Mouse (Mus musculus) CH12.LX (cell line): ENCODE measurements at regions not wholly inside any gene's neighbourhood (a gene's known extent, or its start where the extent isn't known, plus 50 kb on each side); places are given as distances from the start of the nearest gene placed in this dataset.

Experiments used
- DNase-seq: peaks from one replicate; pipeline ENCODE4 v3.0.0-alpha.2; 2013; ENCODE audit errors: extremely low read depth
- H3K27ac ChIP-seq: 2 replicates; pipeline ENCODE4 v1.5.1; 2012; ENCODE audit warnings: low read depth, mild to moderate bottlenecking, control low read depth, moderate library complexity; ENCODE audit not compliant: insufficient read depth
- H3K27me3 ChIP-seq: replicated peaks from 2 replicates; pipeline ENCODE3; 2012; ENCODE audit warnings: inconsistent platforms
- H3K36me3 ChIP-seq, 2 experiments: replicated peaks in 1 of 2; 2 replicates each; pipeline versions ENCODE3 to v1.6.1; 2012; ENCODE audit warnings: inconsistent platforms in 1 of 2, low read length in 1 of 2, mild to moderate bottlenecking in 1 of 2, mixed read lengths in 1 of 2, moderate library complexity in 1 of 2; ENCODE audit not compliant: control insufficient read depth in 1 of 2, insufficient read depth in 1 of 2
- H3K4me1 ChIP-seq, 2 experiments: 2 replicates each; pipeline ENCODE4 v1.6.1; 2012; ENCODE audit warnings: inconsistent platforms in 1 of 2, moderate library complexity in 1 of 2; ENCODE audit not compliant: insufficient read depth in 2 of 2, control insufficient read depth in 1 of 2
- H3K4me2 ChIP-seq: 2 replicates; pipeline ENCODE4 v1.6.1; 2012; ENCODE audit warnings: low read depth, mild to moderate bottlenecking, control low read depth; ENCODE audit not compliant: poor library complexity, insufficient read depth, severe bottlenecking
- H3K4me3 ChIP-seq, 3 experiments: fragments of 150-350 bp in 1 of 3; sonication (generic) in 1 of 3; replicated peaks in 1 of 3; 2 replicates each; pipeline versions ENCODE3 to v1.5.1; 2011 to 2012; ENCODE audit warnings: low read depth in 2 of 3, low read length in 2 of 3, mild to moderate bottlenecking in 2 of 3, moderate library complexity in 2 of 3, control low read depth in 1 of 3, improper control_type of control experiment in 1 of 3, inconsistent platforms in 1 of 3, mixed read lengths in 1 of 3; ENCODE audit not compliant: poor library complexity in 1 of 3
- H3K79me2 ChIP-seq: replicated peaks from 2 replicates; pipeline ENCODE4 v1.6.1; 2012; ENCODE audit warnings: mild to moderate bottlenecking, moderate library complexity; ENCODE audit not compliant: control insufficient read depth, poor library complexity, insufficient read depth, severe bottlenecking; ENCODE audit errors: extremely low read depth
- H3K9ac ChIP-seq: 2 replicates; pipeline ENCODE4 v1.6.1; 2012; ENCODE audit warnings: low read depth, mild to moderate bottlenecking, control low read depth, moderate library complexity; ENCODE audit not compliant: insufficient read depth
- H3K9me3 ChIP-seq: replicated peaks from 2 replicates; pipeline ENCODE3; 2012; ENCODE audit warnings: low read length, inconsistent platforms, mixed read lengths
- BHLHE40 ChIP-seq: IDR thresholded peaks from 2 replicates; pipeline ENCODE4 v1.6.1; 2011; ENCODE audit warnings: mild to moderate bottlenecking, low read depth, low read length, improper control_type of control experiment
- CHD2 ChIP-seq: IDR thresholded peaks from 2 replicates; pipeline ENCODE4 v1.6.1; 2011; ENCODE audit warnings: low read length, improper control_type of control experiment
- EP300 ChIP-seq: IDR thresholded peaks from 2 replicates; pipeline ENCODE4 v1.6.1; 2011; ENCODE audit warnings: low read length, improper control_type of control experiment
- HCFC1 ChIP-seq: IDR thresholded peaks from 2 replicates; pipeline ENCODE4 v1.6.1; 2012; ENCODE audit warnings: low read depth, mild to moderate bottlenecking, inconsistent platforms, low read length, improper control_type of control experiment
- JUND ChIP-seq: conservative IDR thresholded peaks from 2 replicates; pipeline ENCODE4 v1.6.1; 2011; ENCODE audit warnings: low read depth, low read length, improper control_type of control experiment
- MAX ChIP-seq: IDR thresholded peaks from 2 replicates; pipeline ENCODE4 v1.6.1; 2011; ENCODE audit warnings: low read length, improper control_type of control experiment
- MAZ ChIP-seq: IDR thresholded peaks from 2 replicates; pipeline ENCODE4 v1.6.1; 2012; ENCODE audit warnings: low read depth, mild to moderate bottlenecking, inconsistent platforms, low read length, improper control_type of control experiment, moderate library complexity
- MEF2A ChIP-seq: IDR thresholded peaks from 2 replicates; pipeline ENCODE4 v1.6.1; 2014; ENCODE audit warnings: low read depth, mild to moderate bottlenecking, inconsistent platforms, low read length, improper control_type of control experiment, borderline replicate concordance
- MXI1 ChIP-seq: IDR thresholded peaks from 2 replicates; pipeline ENCODE4 v1.6.1; 2011; ENCODE audit warnings: mild to moderate bottlenecking, low read depth, low read length, improper control_type of control experiment
- MYC ChIP-seq: IDR thresholded peaks from 2 replicates; pipeline ENCODE4 v1.6.1; 2011; ENCODE audit warnings: low read depth, mild to moderate bottlenecking, improper control_type of control experiment, low read length
- NELFE ChIP-seq: IDR thresholded peaks from 2 replicates; pipeline ENCODE4 v1.6.1; 2011; ENCODE audit warnings: low read depth, low read length, improper control_type of control experiment
- SMC3 ChIP-seq: IDR thresholded peaks from 2 replicates; pipeline ENCODE4 v1.6.1; 2011; ENCODE audit warnings: low read depth, low read length, improper control_type of control experiment
- UBTF ChIP-seq: IDR thresholded peaks from 2 replicates; pipeline ENCODE4 v1.6.1; 2012; ENCODE audit warnings: low read depth, mild to moderate bottlenecking, inconsistent platforms, low read length, improper control_type of control experiment, moderate library complexity
- USF2 ChIP-seq: conservative IDR thresholded peaks from 2 replicates; pipeline ENCODE4 v1.6.1; 2011; ENCODE audit warnings: low read depth, low read length, improper control_type of control experiment
- ZC3H11A ChIP-seq: IDR thresholded peaks from 2 replicates; pipeline ENCODE4 v1.6.1; 2012; ENCODE audit warnings: low read depth, mild to moderate bottlenecking, inconsistent platforms, low read length, improper control_type of control experiment
- ZKSCAN1 ChIP-seq: IDR thresholded peaks from 2 replicates; pipeline ENCODE4 v1.6.1; 2012; ENCODE audit warnings: low read depth, inconsistent platforms, low read length, improper control_type of control experiment, borderline replicate concordance
- ZMIZ1 ChIP-seq: IDR thresholded peaks from 2 replicates; pipeline ENCODE4 v1.6.1; 2012; ENCODE audit warnings: low read depth, mild to moderate bottlenecking, inconsistent platforms, low read length, improper control_type of control experiment
- ZNF384 ChIP-seq: IDR thresholded peaks from 2 replicates; pipeline ENCODE4 v1.6.1; 2012; ENCODE audit warnings: low read depth, low read length, improper control_type of control experiment, inconsistent platforms
- dilution Hi-C: fragments of 300-500 bp; cut with MboI; formaldehyde crosslinking; loops from 2 replicates; pipeline ENCODE4 v1.14.3; 2020; ENCODE audit warnings: low sequenced_read_pairs; ENCODE audit not compliant: extremely low pct_unique_long_range_greater_than_20kb, extremely low pct_ligation_motif_present
- in situ Hi-C: fragments of 300-500 bp; cut with MboI; formaldehyde crosslinking; loops from 3 replicates; pipeline ENCODE4 v1.14.3; 2019; ENCODE audit warnings: low sequenced_read_pairs, low pct_ligation_motif_present, low pct_unique_long_range_greater_than_20kb, mixed read lengths

- no peaks in the 10 kb centered on the region for H3K4me1 ChIP-seq
- H3K4me2 ChIP-seq, result no peak overlapping the region
- H3K79me2 ChIP-seq, result no peaks in the 10 kb centered on the region
- peaks cover 50% of the 10 kb centered on the region for H3K9me3 ChIP-seq
- no peak for DNase-seq
- dilution Hi-C loops (no loop called here), in situ Hi-C loops (no loop called here)
- no peak overlapping the region for H3K9ac ChIP-seq
- H3K27me3 ChIP-seq, result no peaks in the 10 kb centered on the region
- TF ChIP-seq ZMIZ1 (no peak), HCFC1 (no peak)
- TF ChIP-seq, all 38 proteins: peak for 0
- H3K4me3 ChIP-seq, result no peak overlapping the region
- H3K36me3 ChIP-seq, result no peaks in the 10 kb centered on the region
- no peak overlapping the region for H3K27ac ChIP-seq
These were observed 117.5 kb upstream of the Arpp21 start for GRCm38 (mm10) chr9:112353196-112353595.

- TF ChIP-seq JUND (no peak), HCFC1 (no peak), UBTF (no peak), MYC (no peak), USF2 (no peak), MAZ (no peak), ZC3H11A (no peak), ZMIZ1 (no peak), MEF2A (no peak), NELFE (no peak), ZNF384 (no peak), MXI1 (no peak)
- no peak for DNase-seq
- in situ Hi-C loops, result no loop called here
These were observed 113.2 kb upstream of the Arpp21 start for GRCm38 (mm10) chr9:112348942-112349341.

GRCm38 (mm10) chr9:112344792-112345191 lies 109.1 kb upstream of the Arpp21 start:
- DNase-seq, result no peak
- no peaks in the 10 kb centered on the region for H3K4me1 ChIP-seq
- H3K4me2 ChIP-seq, result no peak overlapping the region
- dilution Hi-C loops (no loop called here), in situ Hi-C loops (no loop called here)
- H3K9me3 ChIP-seq, result peaks cover 60% of the 10 kb centered on the region
- H3K79me2 ChIP-seq, result no peaks in the 10 kb centered on the region
- no peak overlapping the region for H3K4me3 ChIP-seq
- no peak for TF ChIP-seq MAX
- TF ChIP-seq CHD2, result no peak
- no peak for TF ChIP-seq EP300
- no peak for TF ChIP-seq BHLHE40
- no peak for TF ChIP-seq JUND
- no peak for TF ChIP-seq USF2
- TF ChIP-seq SMC3, result no peak
- no peak for TF ChIP-seq ZKSCAN1
- H3K36me3 ChIP-seq, result no peaks in the 10 kb centered on the region
- H3K27ac ChIP-seq, result no peak overlapping the region
- H3K27me3 ChIP-seq, result no peaks in the 10 kb centered on the region
- no peak overlapping the region for H3K9ac ChIP-seq

More at GRCm38 (mm10) chr9:112348942-112349341, 113.2 kb upstream of the Arpp21 start:
- dilution Hi-C loops, result no loop called here
- H3K4me3 ChIP-seq, result no peak overlapping the region
- no peaks in the 10 kb centered on the region for H3K4me1 ChIP-seq
- H3K27ac ChIP-seq, result no peak overlapping the region
- H3K9me3 ChIP-seq, result peaks cover 67% of the 10 kb centered on the region
- no peaks in the 10 kb centered on the region for H3K36me3 ChIP-seq
- H3K9ac ChIP-seq, result no peak overlapping the region
- H3K27me3 ChIP-seq, result no peaks in the 10 kb centered on the region
- no peaks in the 10 kb centered on the region for H3K79me2 ChIP-seq
- H3K4me2 ChIP-seq, result no peak overlapping the region
